Mouse (Mus musculus) MEL (cell line): Measurements from ENCODE around the gene Kif6. TPM values are rescaled to one million over a fixed set of nuclear protein-coding genes. Genes with fewer than 3 reads are reported as not detected.

Source experiments
- DNase-seq: peaks from one replicate; pipeline ENCODE4 v3.0.0; 2011; ENCODE audit warnings: low read depth, low spot score
- H3K27ac ChIP-seq: 2 replicates; pipeline ENCODE4 v1.5.1; 2012; ENCODE audit warnings: low read depth, mild to moderate bottlenecking, control low read depth, low read length, moderate library complexity; ENCODE audit not compliant: control insufficient read depth
- H3K27me3 ChIP-seq, 2 experiments: fragments of 150-350 bp in 1 of 2; sonication (generic) in 1 of 2; 2 replicates each; pipeline ENCODE4 v1.6.1; 2012; ENCODE audit warnings: low read length in 2 of 2, mild to moderate bottlenecking in 2 of 2, improper control_type of control experiment in 1 of 2, moderate library complexity in 1 of 2; ENCODE audit not compliant: insufficient read depth in 2 of 2, control insufficient read depth in 1 of 2
- H3K36me3 ChIP-seq, 2 experiments: 2 replicates each; pipeline ENCODE4 v1.6.1; 2012 to 2014; ENCODE audit warnings: low read length in 2 of 2, improper control_type of control experiment in 1 of 2, inconsistent platforms in 1 of 2, mild to moderate bottlenecking in 1 of 2; ENCODE audit not compliant: insufficient read depth in 2 of 2, control insufficient read depth in 1 of 2
- H3K4me1 ChIP-seq, 2 experiments: fragments of 150-350 bp in 1 of 2; sonication (generic) in 1 of 2; 2 replicates each; pipeline ENCODE4 v1.6.1; 2012; ENCODE audit warnings: low read length in 2 of 2, improper control_type of control experiment in 1 of 2, mild to moderate bottlenecking in 1 of 2; ENCODE audit not compliant: insufficient read depth in 2 of 2, control insufficient read depth in 1 of 2
- H3K4me3 ChIP-seq, 2 experiments: fragments of 150-350 bp in 1 of 2; sonication (generic) in 1 of 2; 2 replicates each; pipeline ENCODE4 v1.5.1; 2012; ENCODE audit warnings: low read depth in 2 of 2, low read length in 2 of 2, mild to moderate bottlenecking in 2 of 2, moderate library complexity in 2 of 2, control low read depth in 1 of 2, improper control_type of control experiment in 1 of 2; ENCODE audit not compliant: control insufficient read depth in 1 of 2, insufficient read depth in 1 of 2
- H3K79me2 ChIP-seq: 2 replicates; pipeline ENCODE4 v1.6.1; 2012; ENCODE audit warnings: mild to moderate bottlenecking, low read length, moderate library complexity; ENCODE audit not compliant: control insufficient read depth, poor library complexity, insufficient read depth
- H3K9ac ChIP-seq: 2 replicates; pipeline ENCODE4 v1.6.1; 2012; ENCODE audit warnings: low read depth, mild to moderate bottlenecking, control low read depth, low read length, moderate library complexity; ENCODE audit not compliant: control insufficient read depth, poor library complexity, severe bottlenecking
- H3K9me3 ChIP-seq: fragments of 150-350 bp; sonication (generic); replicated peaks from 2 replicates; pipeline ENCODE4 v1.6.1; 2012; ENCODE audit warnings: mild to moderate bottlenecking, low read length, improper control_type of control experiment, moderate library complexity; ENCODE audit not compliant: insufficient read depth
- CHD2 ChIP-seq: IDR thresholded peaks from 2 replicates; pipeline ENCODE4 v1.6.1; 2011; ENCODE audit warnings: low read length, improper control_type of control experiment
- CTCF ChIP-seq, 3 experiments: IDR thresholded peaks in 2 of 3; conservative IDR thresholded peaks in 1 of 3; 2 replicates each; pipeline ENCODE4 v1.5.1; 2011 to 2012; ENCODE audit warnings: low read length in 3 of 3, low read depth in 2 of 3, mild to moderate bottlenecking in 2 of 3, improper control_type of control experiment in 1 of 3, inconsistent platforms in 1 of 3, mixed read lengths in 1 of 3, moderate library complexity in 1 of 3; ENCODE audit not compliant: control insufficient read depth in 1 of 3, insufficient read depth in 1 of 3, poor library complexity in 1 of 3, severe bottlenecking in 1 of 3
- MYB ChIP-seq: IDR thresholded peaks from 2 replicates; pipeline ENCODE4 v1.6.1; 2011; ENCODE audit warnings: mild to moderate bottlenecking, low read depth, low read length, improper control_type of control experiment
- NRF1 ChIP-seq: IDR thresholded peaks from 2 replicates; pipeline ENCODE4 v1.6.1; 2014; ENCODE audit warnings: low read depth, mild to moderate bottlenecking, inconsistent platforms, low read length, improper control_type of control experiment, moderate library complexity; ENCODE audit not compliant: poor library complexity, insufficient read depth, severe bottlenecking
- RAD21 ChIP-seq: IDR thresholded peaks from 2 replicates; pipeline ENCODE4 v1.6.1; 2011; ENCODE audit warnings: mild to moderate bottlenecking, low read depth, low read length, improper control_type of control experiment
- RCOR1 ChIP-seq: IDR thresholded peaks from 2 replicates; pipeline ENCODE4 v1.6.1; 2012; ENCODE audit warnings: low read depth, mild to moderate bottlenecking, inconsistent platforms, low read length, improper control_type of control experiment
- SIN3A ChIP-seq: IDR thresholded peaks from 2 replicates; pipeline ENCODE4 v1.6.1; 2012; ENCODE audit warnings: low read length, improper control_type of control experiment, inconsistent platforms
- SMC3 ChIP-seq: IDR thresholded peaks from 2 replicates; pipeline ENCODE4 v1.6.1; 2011; ENCODE audit warnings: low read depth, low read length, improper control_type of control experiment
- TAL1 ChIP-seq: IDR thresholded peaks from 2 replicates; pipeline ENCODE4 v1.6.1; 2012; ENCODE audit warnings: mild to moderate bottlenecking, inconsistent platforms, low read length, moderate library complexity, mixed read lengths
- USF1 ChIP-seq: IDR thresholded peaks from 2 replicates; pipeline ENCODE4 v1.6.1; 2014; ENCODE audit warnings: low read depth, mild to moderate bottlenecking, inconsistent platforms, low read length, improper control_type of control experiment, moderate library complexity
- polyA plus RNA-seq, 2 experiments: library from polyadenylated mRNA; stranded (reverse) in 1 of 2; unstranded in 1 of 2; fragments of >175 nt in 1 of 2; fragments of >200 nt in 1 of 2; gene quantifications; 2 replicates each; pipeline versions ENCODE4 v1.2.1 to v1.2.4; 2012; ENCODE audit warnings: low replicate concordance in 2 of 2, low read depth in 1 of 2; ENCODE audit not compliant: insufficient read length in 2 of 2, insufficient read depth in 1 of 2, missing spikeins in 1 of 2
- total RNA-seq: library from RNA; depleted of rRNA; stranded (reverse); fragments of 300-350 nt; gene quantifications from 2 replicates; pipeline ENCODE4 v1.2.3, GENCODE M21; 2012; rRNA removed

Gene Kif6
- total and polyA plus RNA-seq, 3 experiments, result not detected

DNA sequence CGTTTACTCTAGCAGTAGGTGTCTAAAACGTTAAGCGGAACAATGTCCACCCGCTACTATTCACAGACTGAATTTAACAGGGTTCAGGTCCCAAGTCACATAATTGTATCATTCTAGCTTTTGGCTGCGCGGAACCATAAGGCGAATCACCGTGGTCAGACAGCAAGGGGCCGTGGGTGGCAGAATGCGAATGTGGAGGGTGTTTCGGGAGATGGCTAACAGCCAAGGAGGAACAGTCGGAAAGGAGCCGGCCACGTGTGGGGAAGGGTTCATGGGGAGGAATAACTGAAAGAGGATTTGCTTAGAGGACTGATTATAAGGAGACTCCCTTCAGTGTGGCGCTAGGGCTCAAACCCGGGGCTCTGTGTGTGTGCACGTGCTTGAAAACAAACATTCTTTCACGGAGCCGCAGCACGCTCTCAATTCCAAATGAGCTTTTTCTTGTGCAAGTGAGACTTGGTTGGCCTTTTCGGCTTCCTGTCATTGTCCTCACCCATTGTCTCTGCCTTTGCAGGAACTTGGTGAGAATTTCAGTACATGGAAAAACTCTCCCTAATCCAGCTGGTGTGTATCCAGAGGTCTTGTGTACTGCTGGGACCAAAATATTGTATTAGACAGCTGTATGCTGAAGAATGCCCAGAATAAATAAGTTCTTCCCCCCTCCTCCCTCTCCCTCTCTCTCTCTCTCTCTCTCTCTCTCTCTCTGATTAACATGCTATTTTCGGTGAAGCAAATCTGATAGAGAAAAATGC is 337.1 kb downstream of the Kif6 start (continued):
- TF ChIP-seq USF1 (peak; percentile 45; the same call in 1 of the 2 replicates), NRF1 (no peak), MYB (no peak)

DNA sequence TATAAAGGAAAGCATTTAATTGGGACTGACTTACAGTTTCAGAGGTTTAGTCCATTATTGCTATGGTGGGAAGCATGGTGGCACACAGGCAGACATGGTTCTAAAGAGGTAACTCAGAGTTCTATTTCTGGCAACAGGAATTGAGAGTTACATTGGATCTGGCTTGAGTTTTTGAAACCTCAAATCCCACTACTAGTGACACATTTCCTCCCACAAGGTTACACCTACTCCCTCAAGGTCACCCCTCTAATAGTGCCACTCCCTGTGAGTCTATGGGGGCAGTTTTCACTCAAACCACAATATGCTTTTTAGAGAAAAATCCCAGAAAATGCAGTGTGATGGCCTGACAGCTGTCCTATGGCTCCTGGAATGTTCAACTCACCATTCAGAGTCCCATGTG is 344.1 kb downstream of the Kif6 start:
- no peak overlapping the region for H3K4me3 ChIP-seq
- H3K36me3 ChIP-seq, result no peaks in the 10 kb centered on the region
- TF ChIP-seq CHD2 (no peak), USF1 (no peak), TAL1 (no peak), SIN3A (no peak), CTCF (IDR thresholded peaks at IDR 0.05 in 2 of 3, conservative IDR thresholded peaks at IDR 0.05 in 1 of 3; ENCODE audit: control insufficient read depth in 1 of 3, insufficient read depth in 1 of 3, low read depth in 2 of 3, low read length in 3 of 3, poor library complexity in 1 of 3, severe bottlenecking in 1 of 3) (no peak), SMC3 (no peak), RCOR1 (no peak), RAD21 (no peak)
- TF ChIP-seq, all 39 proteins: peak for 0
- no peak overlapping the region for H3K9ac ChIP-seq
- no peak for DNase-seq
- H3K9me3 ChIP-seq, result no peaks in the 10 kb centered on the region
- H3K27me3 ChIP-seq, result no peaks in the 10 kb centered on the region
- no peak overlapping the region for H3K27ac ChIP-seq
- H3K79me2 ChIP-seq, result no peaks in the 10 kb centered on the region
- peaks cover 0 to 1% of the 10 kb centered on the region in 2 experiments; a peak in 2 of 4 replicates for H3K4me1 ChIP-seq

Other genes starting within 250 kb of the Kif6 start
- 6.7 and 7.8 TPM in 2 replicates for gene Mocs1, start 186.8 kb upstream of the Kif6 start, total RNA-seq
- 10 to 100 TPM in 1 of 2 experiments, not detected in 1; 24.6 TPM for gene Mocs1, start 186.8 kb upstream of the Kif6 start, polyA plus RNA-seq
- gene Daam2, start 50.8 kb upstream of the Kif6 start, total RNA-seq, result 0.04 TPM in 1 of 2 replicates, not detected in the other
- under 1 TPM in 1 of 2 experiments, not detected in 1; 0.28 TPM for gene Daam2, start 50.8 kb upstream of the Kif6 start, polyA plus RNA-seq